Mouse (Mus musculus) limb, embryonic 11.5 days (tissue): Measurements from ENCODE around the gene Dpp6. TPM values are rescaled to one million over a fixed set of nuclear protein-coding genes. Genes with fewer than 3 reads are reported as not detected.
A peak's percentile ranks its signal among the peaks of the same experiment; 100 is the strongest.

Experiments
- ATAC-seq: fragments of 200-750 bp; cut with Nextera tagmentation; 2 replicates; pipeline ENCODE4 v1.8.0; 2017; ENCODE audit warnings: low read depth; ENCODE audit not compliant: insufficient number of reproducible peaks, low FRiP score, low TSS enrichment
- DNase-seq: peaks from one replicate; pipeline ENCODE4 v3.0.0-alpha.2; 2015; ENCODE audit warnings: low spot score
- H3K27ac ChIP-seq: fragments of 300-500 bp; sonication (generic); replicated peaks from 2 replicates; pipeline ENCODE4 v1.5.1; 2014; ENCODE audit warnings: low read depth, mild to moderate bottlenecking, low read length
- H3K27me3 ChIP-seq: fragments of 300-500 bp; sonication (generic); 2 replicates; pipeline ENCODE4 v1.6.1; 2014; ENCODE audit warnings: mild to moderate bottlenecking, low read length, mixed read lengths; ENCODE audit not compliant: control insufficient read depth, insufficient read depth
- H3K36me3 ChIP-seq: fragments of 300-500 bp; sonication (generic); 2 replicates; pipeline ENCODE4 v1.6.1; 2014; ENCODE audit warnings: mild to moderate bottlenecking, low read length, moderate library complexity, mixed read lengths; ENCODE audit not compliant: control insufficient read depth, insufficient read depth
- H3K4me1 ChIP-seq: fragments of 300-500 bp; sonication (generic); 2 replicates; pipeline ENCODE4 v1.6.1; 2014; ENCODE audit warnings: low read length, mixed read lengths; ENCODE audit not compliant: control insufficient read depth, insufficient read depth
- H3K4me2 ChIP-seq: fragments of 300-500 bp; sonication (generic); 2 replicates; pipeline ENCODE4 v1.6.1; 2014; ENCODE audit warnings: low read depth, mild to moderate bottlenecking, moderate library complexity; ENCODE audit not compliant: severe bottlenecking
- H3K4me3 ChIP-seq: fragments of 300-500 bp; sonication (generic); 2 replicates; pipeline ENCODE4 v1.5.1; 2014; ENCODE audit warnings: low read depth, low read length
- H3K9ac ChIP-seq: fragments of 300-500 bp; sonication (generic); 2 replicates; pipeline ENCODE4 v1.6.1; 2014; ENCODE audit warnings: mild to moderate bottlenecking, low read length
- H3K9me3 ChIP-seq: fragments of 300-500 bp; sonication (generic); 2 replicates; pipeline ENCODE4 v1.6.1; 2016; ENCODE audit warnings: low read length; ENCODE audit not compliant: control insufficient read depth
- WGBS: fragments of 180-500 bp; shearing (Covaris S2); extraction: QIAGEN DNeasy Blood & Tissue Kit; methylation state at CpG from one replicate; pipeline ENCODE4 v1.1.7; 2014; 5-methylcytosine and 5-hydroxymethylcytosine counted together
- polyA plus RNA-seq: library from polyadenylated mRNA; unstranded; fragments of >200 nt; fragmentation: Nextera tagmentation; extraction: Ambion mirVana; gene quantifications from 2 replicates; pipeline ENCODE4 v1.2.1, GENCODE M21; 2014

The Dpp6 gene
- polyA plus RNA-seq, 1 experiment from 2014 or later, result 0.80 TPM

DNA sequence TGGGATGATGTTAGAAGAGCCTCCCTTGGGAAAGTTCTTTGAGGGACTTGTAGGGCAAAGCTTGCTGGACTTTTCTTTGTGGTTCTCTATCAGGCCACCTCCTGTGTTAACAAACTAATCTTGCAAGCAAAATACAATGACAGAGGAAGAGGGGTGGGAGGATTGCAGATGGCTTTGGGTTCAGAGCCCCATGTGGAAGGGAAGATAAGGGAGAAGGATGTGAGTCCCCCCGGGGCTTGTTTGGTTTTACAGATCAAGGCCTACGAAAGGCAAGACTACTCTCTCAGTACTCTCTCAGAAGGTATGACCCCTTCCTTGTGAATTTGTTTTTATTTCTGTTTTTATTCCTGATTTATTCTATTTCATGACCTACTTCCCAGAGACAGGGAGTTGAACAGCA, 431.7 kb downstream of the Dpp6 start:
- H3K9me3 ChIP-seq, result no peaks in the 10 kb centered on the region
- no peak overlapping the region for H3K9ac ChIP-seq
- H3K27me3 ChIP-seq, result no peaks in the 10 kb centered on the region
- 82% methylated on average over 2 of the region's 2 CpGs for WGBS
- no peak for ATAC-seq
- no peaks in the 10 kb centered on the region for H3K36me3 ChIP-seq
- H3K4me2 ChIP-seq, result no peak overlapping the region
- no peak overlapping the region for H3K27ac ChIP-seq
- H3K4me3 ChIP-seq, result no peak overlapping the region
- no peaks in the 10 kb centered on the region for H3K4me1 ChIP-seq
- no peak for DNase-seq

DNA sequence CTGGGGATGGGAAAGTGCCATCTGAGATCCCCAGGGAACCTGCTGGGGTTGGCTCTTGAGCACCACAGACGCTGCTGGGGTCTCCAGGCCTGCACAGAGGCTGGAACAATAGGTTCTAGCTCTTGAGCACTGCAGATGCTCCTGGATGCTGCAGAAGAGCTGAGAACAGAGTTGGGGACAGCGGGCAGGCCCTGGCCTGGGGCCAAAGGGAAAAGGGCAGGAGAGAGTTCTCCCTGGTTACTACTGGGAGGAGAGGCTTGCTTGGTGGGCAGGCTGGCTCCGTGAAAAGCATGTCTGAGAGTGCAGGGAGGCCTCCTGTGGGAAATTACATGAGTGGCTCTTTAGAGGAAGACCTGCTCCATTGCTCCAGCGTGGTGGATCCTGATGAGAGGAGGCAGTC, 432.9 kb downstream of the Dpp6 start:
- no peaks in the 10 kb centered on the region for H3K27me3 ChIP-seq
- H3K4me2 ChIP-seq, result no peak overlapping the region
- H3K27ac ChIP-seq, result no peak overlapping the region
- H3K4me3 ChIP-seq, result no peak overlapping the region
- no peaks in the 10 kb centered on the region for H3K9me3 ChIP-seq
- H3K36me3 ChIP-seq, result no peaks in the 10 kb centered on the region
- H3K9ac ChIP-seq, result no peak overlapping the region
- DNase-seq, result no peak
- WGBS, result 71% methylated on average over 4 of the region's 4 CpGs
- no peaks in the 10 kb centered on the region for H3K4me1 ChIP-seq
- no peak for ATAC-seq

- H3K4me2 ChIP-seq, result no peak overlapping the region
- DNase-seq (no peak), ATAC-seq (no peak)
- H3K9ac ChIP-seq, result no peak overlapping the region
- H3K36me3 ChIP-seq, result no peaks in the 10 kb centered on the region
- H3K4me3 ChIP-seq, result no peak overlapping the region
- no peaks in the 10 kb centered on the region for H3K4me1 ChIP-seq
- no peaks in the 10 kb centered on the region for H3K9me3 ChIP-seq
- no peak overlapping the region for H3K27ac ChIP-seq
- H3K27me3 ChIP-seq, result no peaks in the 10 kb centered on the region
- 89% methylated on average over 3 of the region's 3 CpGs for WGBS
Measured at GRCm38 (mm10) chr5:27250906-27251305, 433.9 kb downstream of the Dpp6 start.

GRCm38 (mm10) chr5:27251361-27251760, 434.4 kb downstream of the Dpp6 start:
- H3K9me3 ChIP-seq, result no peaks in the 10 kb centered on the region
- no peak overlapping the region for H3K4me3 ChIP-seq
- ATAC-seq (no peak), DNase-seq (no peak)
- H3K9ac ChIP-seq, result no peak overlapping the region
- H3K36me3 ChIP-seq, result no peaks in the 10 kb centered on the region
- H3K4me1 ChIP-seq, result no peaks in the 10 kb centered on the region
- H3K27me3 ChIP-seq, result no peaks in the 10 kb centered on the region
- no peak overlapping the region for H3K4me2 ChIP-seq
- no peak overlapping the region for H3K27ac ChIP-seq

DNA sequence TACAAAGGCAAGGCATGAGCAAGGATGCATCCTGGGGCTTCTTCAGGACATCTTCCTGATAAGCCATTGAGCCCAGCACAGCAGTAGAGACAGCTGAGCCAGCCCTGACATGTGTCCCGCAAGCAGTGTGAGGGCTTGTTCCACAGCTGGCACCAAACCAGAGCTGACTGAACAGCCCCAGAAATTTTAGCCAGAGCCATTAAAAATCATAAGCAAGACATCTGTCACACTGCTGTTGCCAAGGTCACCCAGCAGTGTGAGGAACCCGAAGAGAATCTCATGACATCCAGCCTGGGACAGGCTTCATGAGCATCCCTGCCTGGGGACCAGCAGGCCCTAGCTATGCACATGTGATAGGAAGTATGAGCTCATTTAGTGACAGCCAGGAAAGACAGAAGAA, 438.2 kb downstream of the Dpp6 start:
- H3K27me3 ChIP-seq, result no peaks in the 10 kb centered on the region
- WGBS, result 90% methylated on average over 2 of the region's 2 CpGs
- ATAC-seq, result no peak
- no peaks in the 10 kb centered on the region for H3K4me1 ChIP-seq
- no peak overlapping the region for H3K4me3 ChIP-seq
- no peaks in the 10 kb centered on the region for H3K9me3 ChIP-seq
- H3K36me3 ChIP-seq, result no peaks in the 10 kb centered on the region
- H3K27ac ChIP-seq, result no peak overlapping the region
- no peak overlapping the region for H3K4me2 ChIP-seq
- no peak for DNase-seq
- no peak overlapping the region for H3K9ac ChIP-seq

GRCm38 (mm10) chr5:27258636-27259035, 441.6 kb downstream of the Dpp6 start:
- Histone ChIP-seq H3K27ac (no peak overlapping the region), H3K36me3 (no peaks in the 10 kb centered on the region), H3K4me1 (0 out of 2 replicates have a peak, but pooled peaks cover 3% of the 10 kb centered on the region), H3K9me3 (no peaks in the 10 kb centered on the region), H3K4me3 (no peak overlapping the region), H3K9ac (no peak overlapping the region), H3K27me3 (0 out of 2 replicates have a peak, but pooled peaks cover 3% of the 10 kb centered on the region), H3K4me2 (no peak overlapping the region)
- DNase-seq (no peak), ATAC-seq (no peak)
- 71% methylated on average over 3 of the region's 3 CpGs for WGBS

DNA sequence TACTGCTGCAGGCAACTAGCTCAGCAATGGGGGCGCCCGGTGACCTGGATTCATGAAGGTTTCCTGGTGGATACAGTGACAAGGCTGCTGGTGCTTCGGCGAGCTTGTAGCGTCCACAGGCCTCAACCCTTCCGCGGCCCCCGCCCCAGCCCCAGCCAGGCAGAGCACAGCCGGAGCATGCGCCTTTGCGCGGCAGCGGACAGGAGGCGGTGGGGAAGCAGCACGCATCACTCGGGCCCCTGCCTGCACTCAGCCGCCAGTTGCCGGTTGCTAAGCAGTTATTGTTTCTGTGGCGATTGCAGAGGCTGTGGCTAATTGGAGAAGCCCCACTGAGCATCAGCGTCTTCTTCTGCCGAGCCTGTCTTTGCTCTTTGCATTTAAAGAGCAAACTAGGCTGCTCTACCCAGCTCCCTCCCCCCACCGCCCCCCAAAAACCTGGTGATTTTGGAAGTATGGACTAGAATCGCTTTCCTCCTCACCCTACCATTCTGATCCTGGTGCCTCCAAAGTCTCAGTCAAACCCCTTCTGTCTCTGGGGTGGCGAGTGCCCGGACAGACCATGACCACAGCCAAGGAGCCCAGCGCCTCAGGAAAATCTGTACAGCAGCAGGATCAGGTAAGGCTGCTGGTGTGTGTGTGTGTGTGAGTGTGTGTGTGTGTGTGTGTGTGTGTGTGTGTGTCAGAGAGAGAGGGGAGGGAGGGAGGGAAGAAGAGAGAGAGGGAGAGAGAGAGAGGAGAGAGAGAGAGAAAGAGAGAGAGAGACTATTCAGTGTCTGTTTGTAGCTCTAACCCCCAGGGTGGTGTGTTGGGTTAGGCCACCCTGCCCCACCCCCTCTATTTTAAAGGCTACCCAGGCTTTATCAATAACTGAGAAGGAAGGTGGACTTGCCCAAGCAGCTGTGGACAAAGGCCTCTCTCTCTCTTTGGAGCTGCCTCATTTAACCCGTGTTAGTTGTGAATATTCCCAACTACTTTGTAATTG, 445.0 kb downstream of the Dpp6 start:
- H3K27ac ChIP-seq, result no peak overlapping the region
- WGBS, result 11% methylated on average over 27 of the region's 27 CpGs
- ATAC-seq (peak; percentile 73; the same call in 1 of the 2 replicates), DNase-seq (peak; percentile 65)
- H3K27me3 ChIP-seq, result 0 out of 2 replicates have a peak, but pooled peaks cover 3% of the 10 kb centered on the region
- H3K36me3 ChIP-seq, result no peaks in the 10 kb centered on the region
- peak overlapping the region; percentile 41; the same call in 1 of the 2 replicates for H3K4me2 ChIP-seq
- peak overlapping the region; percentile 16; the same call in 1 of the 2 replicates for H3K4me3 ChIP-seq
- H3K9me3 ChIP-seq, result no peaks in the 10 kb centered on the region
- H3K4me1 ChIP-seq, result 0 out of 2 replicates have a peak, but pooled peaks cover 3% of the 10 kb centered on the region
- H3K9ac ChIP-seq, result peak overlapping the region; percentile 45; the same call in 1 of the 2 replicates

DNA sequence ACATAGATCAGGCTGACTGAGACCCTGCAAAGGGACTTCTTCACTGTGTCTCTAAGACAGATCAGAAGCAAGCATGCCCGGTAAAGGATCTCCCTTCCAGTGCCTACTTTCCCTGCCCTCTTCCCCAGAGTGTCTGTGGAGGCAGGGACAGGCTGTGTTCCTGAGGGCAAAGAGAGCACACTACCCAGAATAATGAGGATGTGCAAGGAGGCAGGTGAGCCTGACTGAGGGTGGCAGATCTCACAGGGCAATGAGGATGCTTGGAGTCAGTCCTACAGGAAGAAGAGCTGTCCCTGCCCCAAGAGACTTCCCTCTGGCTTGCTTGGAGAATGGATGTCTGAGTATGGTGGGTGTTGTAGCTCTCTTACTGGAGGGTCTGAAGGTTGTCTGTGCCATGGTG, 445.7 kb downstream of the Dpp6 start:
- H3K9me3 ChIP-seq, result no peaks in the 10 kb centered on the region
- H3K27me3 ChIP-seq, result 0 out of 2 replicates have a peak, but pooled peaks cover 3% of the 10 kb centered on the region
- DNase-seq (no peak), ATAC-seq (no peak)
- WGBS, result 85% methylated on average over 1 of the region's 1 CpGs
- H3K27ac ChIP-seq, result no peak overlapping the region
- no peaks in the 10 kb centered on the region for H3K36me3 ChIP-seq
- H3K4me2 ChIP-seq, result no peak overlapping the region
- no peak overlapping the region for H3K4me3 ChIP-seq
- H3K9ac ChIP-seq, result no peak overlapping the region
- H3K4me1 ChIP-seq, result 0 out of 2 replicates have a peak, but pooled peaks cover 3% of the 10 kb centered on the region
